Mouse (Mus musculus): ENCODE measurements around the gene Rfc5.

DNA sequence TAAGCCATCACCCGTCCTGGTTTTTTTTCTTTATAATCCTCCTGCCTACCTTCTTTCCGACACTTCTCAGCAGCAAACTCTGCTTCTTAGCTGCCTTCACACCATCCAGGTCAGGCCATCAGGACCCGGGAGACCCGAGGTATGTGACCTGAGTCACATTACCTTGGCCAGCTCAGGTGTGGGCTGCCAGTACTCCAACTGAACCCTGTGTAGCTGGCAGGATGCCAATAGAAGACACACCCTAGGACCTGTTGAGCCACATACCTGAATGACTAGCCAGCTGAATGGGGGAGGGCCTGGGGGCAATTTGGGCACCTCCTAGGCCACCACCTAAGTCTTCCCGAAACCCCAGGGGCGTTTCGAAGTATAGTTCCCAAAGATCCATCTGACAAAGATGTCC, 58.4 kb downstream of the Rfc5 start:
- TF ChIP-seq GATA1 (IDR thresholded peaks at IDR 0.05; ENCODE audit: low read length): no peak
- no peak for TF ChIP-seq TAL1 (IDR thresholded peaks at IDR 0.05; ENCODE audit: low read length)

All from erythroblast, embryonic 14.5 days (primary cell).